Mouse (Mus musculus) stomach, postnatal 0 days (tissue): ENCODE results near the gene Megf8.

Experiments used
- CTCF ChIP-seq: IDR thresholded peaks from 2 replicates; pipeline ENCODE4 v1.5.1; 2016; ENCODE audit warnings: antibody characterized with exemption, low read depth, mild to moderate bottlenecking, moderate library complexity
- EP300 ChIP-seq: optimal IDR thresholded peaks from 2 replicates; pipeline ENCODE3; 2016; ENCODE audit warnings: antibody characterized with exemption

- TF ChIP-seq CTCF, result no peak
- TF ChIP-seq EP300, result no peak
Measured at GRCm38 (mm10) chr7:25393451-25394210, 76.7 kb downstream of the Megf8 start.
